Mouse (Mus musculus) midbrain, embryonic 16.5 days (tissue): ENCODE data around the gene Chic2. TPM values are rescaled to one million over a fixed set of nuclear protein-coding genes. Genes with fewer than 3 reads are reported as not detected.

Experiments used
- ATAC-seq: fragments of 200-750 bp; cut with Nextera tagmentation; 2 replicates; pipeline ENCODE4 v1.8.0; 2017; ENCODE audit warnings: moderate TSS enrichment
- H3K27ac ChIP-seq: fragments of 300-500 bp; sonication (generic); 2 replicates; pipeline ENCODE4 v1.5.1; 2014; ENCODE audit warnings: mild to moderate bottlenecking, low read length, mixed read lengths
- H3K27me3 ChIP-seq: fragments of 300-500 bp; sonication (generic); 2 replicates; pipeline ENCODE4 v1.6.1; 2014; ENCODE audit warnings: low read depth, low read length, mixed read lengths; ENCODE audit not compliant: control insufficient read depth, insufficient read depth
- H3K36me3 ChIP-seq: fragments of 300-500 bp; sonication (generic); 2 replicates; pipeline ENCODE4 v1.6.1; 2014; ENCODE audit warnings: mild to moderate bottlenecking, low read length, moderate library complexity, mixed read lengths; ENCODE audit not compliant: control insufficient read depth, insufficient read depth
- H3K4me1 ChIP-seq: fragments of 300-500 bp; sonication (generic); 2 replicates; pipeline ENCODE4 v1.6.1; 2014; ENCODE audit warnings: mild to moderate bottlenecking, low read length, mixed read lengths; ENCODE audit not compliant: control insufficient read depth, insufficient read depth
- H3K4me2 ChIP-seq: fragments of 300-500 bp; sonication (generic); 2 replicates; pipeline ENCODE4 v1.6.1; 2014; ENCODE audit warnings: mild to moderate bottlenecking, low read length, mixed read lengths
- H3K4me3 ChIP-seq: fragments of 300-500 bp; sonication (generic); 2 replicates; pipeline ENCODE4 v1.5.1; 2014; ENCODE audit warnings: low read depth, mild to moderate bottlenecking, low read length, moderate library complexity, mixed read lengths
- H3K9ac ChIP-seq: fragments of 300-500 bp; sonication (generic); 2 replicates; pipeline ENCODE4 v1.6.1; 2014; ENCODE audit warnings: low read depth, low read length, mixed read lengths
- H3K9me3 ChIP-seq: fragments of 300-500 bp; sonication (generic); replicated peaks from 2 replicates; pipeline ENCODE4 v1.6.1; 2014; ENCODE audit warnings: mild to moderate bottlenecking, low read length, mixed read lengths; ENCODE audit not compliant: control insufficient read depth, poor library complexity, severe bottlenecking
- WGBS: fragments of 180-500 bp; shearing (Covaris S2); extraction: QIAGEN DNeasy Blood & Tissue Kit; methylation state at CpG from one replicate; pipeline ENCODE4 v1.1.7; 2014; 5-methylcytosine and 5-hydroxymethylcytosine counted together
- polyA plus RNA-seq: library from polyadenylated mRNA; unstranded; fragments of >200 nt; fragmentation: Nextera tagmentation; extraction: Ambion mirVana; gene quantifications from 2 replicates; pipeline ENCODE4 v1.2.1, GENCODE M21; 2015

Gene Chic2
- polyA plus RNA-seq, 1 experiment from 2014 or later = 26.2 TPM

GRCm38 (mm10) chr5:75011985-75012738 lies 32.4 kb downstream of the Chic2 start:
- H3K9me3 ChIP-seq = no peaks in the 10 kb centered on the region
- H3K36me3 ChIP-seq = peaks cover 6% of the 10 kb centered on the region
- 0 out of 2 replicates have a peak, but pooled peaks have one; percentile 45 for ATAC-seq
- H3K9ac ChIP-seq = no peak overlapping the region
- H3K4me2 ChIP-seq = no peak overlapping the region; the same call in 1 of the 2 replicates
- no peak overlapping the region for H3K27ac ChIP-seq
- H3K4me1 ChIP-seq = peaks cover 6% of the 10 kb centered on the region
- 36% methylated on average over 4 of the region's 4 CpGs for WGBS
- H3K27me3 ChIP-seq = peaks cover 18% of the 10 kb centered on the region
- no peak overlapping the region for H3K4me3 ChIP-seq

GRCm38 (mm10) chr5:75004755-75005154 lies 39.8 kb downstream of the Chic2 start:
- Histone ChIP-seq H3K4me2 (no peak overlapping the region), H3K27me3 (peaks cover 34% of the 10 kb centered on the region), H3K36me3 (peaks cover 9% of the 10 kb centered on the region)

GRCm38 (mm10) chr5:75002109-75002508 lies 42.5 kb downstream of the Chic2 start:
- no peaks in the 10 kb centered on the region for H3K4me1 ChIP-seq
- ATAC-seq = no peak
- H3K4me3 ChIP-seq = no peak overlapping the region
- WGBS = 85% methylated on average over 3 of the region's 3 CpGs
- peaks cover 6% of the 10 kb centered on the region; the same call in 1 of the 2 replicates for H3K36me3 ChIP-seq
- H3K9ac ChIP-seq = no peak overlapping the region
- no peak overlapping the region for H3K4me2 ChIP-seq
- H3K27me3 ChIP-seq = peaks cover 33% of the 10 kb centered on the region
- no peak overlapping the region for H3K27ac ChIP-seq
- no peaks in the 10 kb centered on the region for H3K9me3 ChIP-seq

More at GRCm38 (mm10) chr5:75004755-75005154, 39.8 kb downstream of the Chic2 start:
- 75% methylated on average over 3 of the region's 3 CpGs for WGBS
- Histone ChIP-seq H3K4me1 (no peaks in the 10 kb centered on the region), H3K4me3 (no peak overlapping the region), H3K27ac (no peak overlapping the region), H3K9me3 (no peaks in the 10 kb centered on the region), H3K9ac (no peak overlapping the region)
- ATAC-seq = no peak

GRCm38 (mm10) chr5:74998716-74999512 lies 45.7 kb downstream of the Chic2 start:
- Histone ChIP-seq H3K4me3 (no peak overlapping the region), H3K9ac (no peak overlapping the region), H3K27me3 (peaks cover 39% of the 10 kb centered on the region), H3K4me2 (no peak overlapping the region), H3K4me1 (no peaks in the 10 kb centered on the region), H3K27ac (no peak overlapping the region), H3K36me3 (peaks cover 6% of the 10 kb centered on the region; the same call in 1 of the 2 replicates), H3K9me3 (no peaks in the 10 kb centered on the region)
- peak; percentile 69 for ATAC-seq
- 15% methylated on average over 12 of the region's 12 CpGs for WGBS

DNA sequence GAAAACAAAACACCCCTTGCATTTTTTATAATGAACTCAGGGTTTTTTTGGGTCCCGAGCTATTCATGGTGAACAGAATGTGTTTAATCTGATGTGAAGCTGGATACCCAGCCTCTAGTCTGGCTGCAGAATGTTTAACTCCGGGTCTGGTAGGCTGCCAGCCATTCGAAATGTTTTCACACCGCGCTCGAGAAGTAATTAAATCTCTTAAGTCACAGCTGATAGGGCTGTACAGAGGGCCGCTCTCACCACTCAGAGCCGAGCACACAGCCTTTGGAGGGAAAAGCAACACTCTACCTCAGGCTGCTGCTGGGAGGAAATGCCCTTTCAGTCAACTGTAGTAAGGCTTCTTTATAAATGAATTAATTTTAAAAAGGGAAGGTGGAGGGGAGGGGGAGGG lies 49.6 kb downstream of the Chic2 start:
- Histone ChIP-seq H3K9ac (no peak overlapping the region), H3K27me3 (peaks cover 20% of the 10 kb centered on the region), H3K4me3 (no peak overlapping the region), H3K4me2 (no peak overlapping the region), H3K27ac (no peak overlapping the region), H3K9me3 (peaks cover 12% of the 10 kb centered on the region; the same call in 1 of the 2 replicates), H3K4me1 (no peaks in the 10 kb centered on the region), H3K36me3 (peaks cover 6% of the 10 kb centered on the region; the same call in 1 of the 2 replicates)
- 0 out of 2 replicates have a peak, but pooled peaks have one; percentile 58 for ATAC-seq
- WGBS = 41% methylated on average over 8 of the region's 8 CpGs

DNA sequence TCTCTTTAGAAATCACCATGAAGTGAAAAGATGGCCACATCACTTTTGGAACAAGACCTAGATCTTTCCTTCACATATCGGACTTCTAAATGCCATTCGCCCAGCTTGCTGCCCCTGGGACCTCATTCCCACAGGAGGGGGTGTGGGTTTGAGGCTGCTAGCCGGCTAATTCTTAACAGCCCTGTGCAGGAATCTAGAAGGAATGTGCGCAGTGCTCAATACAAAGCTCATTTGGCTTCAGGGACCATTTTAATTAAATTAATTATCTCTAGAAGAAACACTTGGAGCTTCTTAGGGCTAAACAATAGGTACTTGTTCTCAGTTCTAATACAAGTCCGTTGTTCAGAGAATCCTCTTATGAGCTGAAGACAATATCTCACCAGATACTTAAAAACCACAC lies 60.5 kb downstream of the Chic2 start:
- peaks cover 45% of the 10 kb centered on the region for H3K27me3 ChIP-seq
- no peak overlapping the region for H3K4me3 ChIP-seq
- ATAC-seq = no peak
- no peak overlapping the region for H3K9ac ChIP-seq
- no peak overlapping the region for H3K27ac ChIP-seq
- WGBS = 16% methylated on average over 5 of the region's 5 CpGs
- H3K9me3 ChIP-seq = no peaks in the 10 kb centered on the region
- peaks cover 11% of the 10 kb centered on the region; the same call in 1 of the 2 replicates for H3K4me1 ChIP-seq
- no peak overlapping the region for H3K4me2 ChIP-seq
- H3K36me3 ChIP-seq = no peaks in the 10 kb centered on the region

- H3K27me3 ChIP-seq = peaks cover 64% of the 10 kb centered on the region
- no peak overlapping the region for H3K27ac ChIP-seq
- H3K4me1 ChIP-seq = peaks cover 11% of the 10 kb centered on the region; the same call in 1 of the 2 replicates
- H3K9ac ChIP-seq = no peak overlapping the region
- H3K4me2 ChIP-seq = no peak overlapping the region
- H3K4me3 ChIP-seq = no peak overlapping the region
- no peak for ATAC-seq
- 13% methylated on average over 4 of the region's 4 CpGs for WGBS
- no peaks in the 10 kb centered on the region for H3K9me3 ChIP-seq
- no peaks in the 10 kb centered on the region for H3K36me3 ChIP-seq
Measured at GRCm38 (mm10) chr5:74980574-74980973, 64.0 kb downstream of the Chic2 start.

DNA sequence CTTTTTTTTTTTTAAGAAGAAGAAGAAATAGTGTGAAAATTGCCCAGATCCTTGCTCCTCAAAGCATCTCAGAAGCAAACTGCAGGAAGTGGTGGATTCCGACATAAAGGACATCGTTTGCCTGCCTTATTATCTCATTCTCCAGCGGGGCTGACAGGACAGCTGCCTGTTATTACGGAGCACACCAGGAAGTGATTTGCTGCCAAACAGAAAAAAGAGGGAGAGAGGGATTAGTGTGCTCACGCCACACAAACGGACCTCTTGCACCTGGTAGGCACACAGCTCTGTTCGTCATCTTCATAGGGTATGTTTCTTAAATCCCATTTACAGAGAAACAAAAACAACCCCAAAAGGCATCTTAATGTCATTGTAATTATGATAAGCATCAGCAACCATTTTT lies 64.4 kb downstream of the Chic2 start:
- Histone ChIP-seq H3K9ac (no peak overlapping the region), H3K4me2 (no peak overlapping the region), H3K9me3 (no peaks in the 10 kb centered on the region), H3K4me3 (no peak overlapping the region), H3K27me3 (peaks cover 64% of the 10 kb centered on the region), H3K36me3 (no peaks in the 10 kb centered on the region), H3K4me1 (peaks cover 11% of the 10 kb centered on the region; the same call in 1 of the 2 replicates), H3K27ac (no peak overlapping the region)
- ATAC-seq = no peak
- whole genome bisulfite sequencing = 4% methylated on average over 7 of the region's 7 CpGs
